Mouse (Mus musculus): Measurements from ENCODE around the gene C4bp.
"Not testable (repeated sequence)": the region's sequence is repeated elsewhere in the genome, so short reads cannot be mapped to it uniquely, and the experiment has no call there.

Gene C4bp

DNA sequence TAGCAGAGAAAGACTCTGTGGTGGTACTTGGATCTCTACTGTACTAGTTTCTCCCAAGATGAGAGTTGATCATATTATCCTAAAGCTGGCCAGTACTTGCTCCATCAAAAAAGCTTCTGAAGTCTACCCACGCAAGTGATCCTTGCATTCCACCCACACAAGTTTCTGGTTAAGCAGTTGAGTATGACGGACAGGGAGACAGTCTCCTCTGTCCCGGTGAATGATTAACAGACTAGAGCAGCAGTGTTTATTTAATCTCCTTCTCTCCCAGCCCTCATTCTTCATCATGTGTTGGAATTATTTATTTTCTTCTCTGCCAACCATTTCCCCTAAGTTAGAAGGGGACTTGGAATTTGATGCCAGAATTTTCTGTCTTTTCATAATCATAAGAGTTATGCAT, at the start of gene C4bp:
Gene C4bp (minus strand): TSS at position 179 of the 400 bp plus-strand sequence.
- DNase-seq (ENCODE audit: inconsistent age in 2 of 2, low spot score in 1 of 2): no peak

DNA sequence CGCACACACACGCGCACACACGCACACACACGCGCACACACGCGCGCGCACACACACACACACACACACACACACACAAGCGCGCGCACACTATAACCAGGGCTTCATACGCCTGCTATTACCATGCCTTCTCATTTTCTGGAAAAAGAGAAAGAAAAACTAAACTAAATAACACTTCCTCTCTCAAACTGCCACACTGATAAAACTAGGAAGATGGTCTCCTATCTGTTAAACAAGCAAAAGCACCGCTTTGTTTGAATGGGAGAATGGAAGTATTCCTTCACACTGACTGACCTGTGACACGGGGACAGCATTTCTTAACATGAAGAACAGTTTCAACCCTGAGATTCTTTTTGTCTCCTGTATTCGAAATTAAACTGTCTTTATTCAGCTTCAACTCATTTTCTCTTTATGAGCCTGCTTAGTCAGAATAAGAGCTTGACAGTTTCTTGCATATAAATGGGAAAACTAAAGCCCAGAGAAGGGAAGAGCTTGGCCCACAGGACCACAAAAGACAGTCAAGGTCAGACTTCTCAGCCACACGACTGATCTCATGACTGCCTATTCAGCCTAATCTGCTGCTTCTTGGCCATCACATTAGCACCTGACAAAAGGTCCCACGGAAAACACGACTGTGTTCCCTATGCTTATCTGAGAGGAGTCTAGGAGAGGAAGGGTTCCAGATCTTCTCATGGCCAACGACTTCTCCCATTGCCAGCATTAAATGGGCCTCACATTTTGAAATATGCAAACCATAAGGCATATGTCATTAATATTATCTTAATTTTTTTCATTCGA, 49.0 kb upstream of the C4bp start:
- DNase-seq (ENCODE audit: inconsistent age in 2 of 2, low spot score in 1 of 2): no peak

- no peak for DNase-seq (ENCODE audit: inconsistent age in 2 of 2, low spot score in 1 of 2)
These were observed 42.2 kb upstream of the C4bp start for GRCm38 (mm10) chr1:130703613-130704012.

DNA sequence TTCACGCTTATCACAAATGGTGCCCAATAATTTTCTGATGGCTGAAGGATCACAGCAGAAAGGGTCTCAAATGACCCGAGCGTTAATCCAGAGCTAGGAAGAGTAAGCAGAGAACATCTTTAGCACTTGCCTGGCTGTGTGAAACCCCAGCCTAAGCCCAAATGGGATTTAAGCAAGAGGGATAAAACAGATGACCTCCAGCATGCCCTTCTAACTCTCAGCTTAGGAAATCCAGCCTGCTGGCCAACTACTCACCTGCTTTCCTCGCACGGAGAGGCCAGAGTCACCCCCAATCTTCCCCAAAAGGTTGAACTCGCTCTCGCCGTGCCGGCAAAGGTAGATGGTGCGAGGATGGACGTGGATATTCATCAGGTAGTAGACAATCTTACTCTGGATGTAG, 40.5 kb upstream of the C4bp start:
- no peak for DNase-seq (ENCODE audit: inconsistent age in 2 of 2, low spot score in 1 of 2)

DNA sequence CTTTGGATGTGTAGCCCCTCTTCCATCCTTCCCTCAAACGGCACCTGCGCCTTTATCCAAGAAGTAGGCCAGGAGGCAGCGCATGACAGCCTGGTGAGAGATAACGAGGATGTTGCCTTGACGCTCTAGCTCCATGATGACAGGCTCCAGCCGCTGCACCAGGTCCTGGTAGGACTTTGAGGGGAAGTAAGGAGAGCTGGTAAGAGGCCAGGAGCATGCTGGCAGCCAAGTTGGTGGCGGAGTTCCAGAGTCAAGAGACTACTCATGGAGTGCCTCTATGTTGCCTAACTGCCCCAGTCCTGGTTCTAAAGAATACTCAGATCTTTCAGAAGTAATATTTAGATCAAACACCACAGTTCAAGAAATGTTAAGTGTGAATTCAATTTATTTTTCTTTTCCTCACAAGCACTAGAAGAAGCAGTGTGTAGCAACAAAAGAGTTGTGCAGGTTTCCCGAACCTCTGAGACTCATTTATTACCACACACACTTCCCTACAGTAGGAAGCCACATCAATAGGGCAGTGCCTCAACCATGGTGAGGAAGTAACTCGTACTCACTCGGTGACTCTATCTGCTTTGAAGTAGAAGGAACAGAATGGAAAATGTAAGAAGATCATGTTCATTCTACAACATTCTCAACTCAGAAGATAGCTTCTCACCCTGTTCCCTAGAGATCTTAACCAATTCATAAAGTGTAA, 38.7 kb upstream of the C4bp start:
- DNase-seq (ENCODE audit: inconsistent age in 2 of 2, low spot score in 1 of 2): peak in 1 of 2 experiments; percentile 60

- DNase-seq (ENCODE audit: inconsistent age in 2 of 2, low spot score in 1 of 2): no peak
These were observed 37.2 kb upstream of the C4bp start for GRCm38 (mm10) chr1:130698601-130699000.

DNA sequence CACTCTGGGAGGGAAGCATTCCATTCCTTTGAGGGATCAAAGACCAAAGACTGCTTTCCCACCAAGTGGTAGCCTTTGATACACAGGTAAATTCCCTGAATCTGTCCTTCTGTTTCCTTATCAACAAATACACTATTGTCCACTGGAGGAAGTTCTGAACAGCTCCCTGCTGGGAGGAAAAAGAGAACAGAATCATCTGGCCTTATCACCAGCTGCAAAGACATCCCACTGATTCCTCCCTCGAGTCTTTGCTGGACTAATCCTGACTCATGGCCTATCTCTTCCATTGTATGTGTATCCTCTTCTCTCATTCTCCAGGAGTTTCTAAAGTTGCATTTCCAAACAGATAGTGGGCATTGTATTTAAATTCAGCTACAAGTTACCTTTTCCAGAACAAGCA, 22.5 kb upstream of the C4bp start:
- DNase-seq (ENCODE audit: inconsistent age in 2 of 2, low spot score in 1 of 2): no peak

DNA sequence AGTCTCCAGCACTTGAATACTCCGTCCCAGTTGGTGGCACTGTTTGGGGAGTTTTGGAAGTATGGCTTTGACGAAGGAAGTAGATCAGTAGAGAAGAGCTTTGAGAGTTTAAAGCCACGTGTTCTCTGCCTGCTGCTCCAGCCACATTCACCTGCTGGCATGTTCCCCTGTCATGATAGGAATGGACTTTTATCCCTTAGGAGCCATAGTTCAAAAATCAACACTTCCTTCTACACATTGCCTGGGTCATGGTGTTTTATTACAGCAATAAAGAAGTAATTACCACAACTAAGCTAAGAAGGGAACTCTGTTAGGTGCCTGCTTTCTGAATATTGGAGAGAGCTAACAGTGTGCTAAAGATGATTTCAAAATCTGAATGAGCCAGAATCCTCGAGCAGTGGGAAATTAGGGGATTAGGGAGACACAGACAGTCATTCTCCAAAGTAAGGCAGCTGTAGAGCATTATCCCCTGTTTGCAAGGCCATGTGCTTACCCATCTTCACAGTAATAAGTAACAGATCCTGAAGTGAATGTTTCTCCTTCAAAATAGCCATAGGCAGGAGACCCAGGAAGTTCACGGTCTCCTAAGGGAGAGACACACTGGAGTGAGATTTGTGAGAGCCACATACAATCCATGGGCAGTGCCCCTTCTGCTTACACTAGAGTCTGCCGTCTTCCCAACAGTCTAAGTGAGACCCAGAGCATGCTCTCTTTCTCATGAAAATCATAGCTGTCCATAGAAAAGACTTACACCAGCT, 20.4 kb upstream of the C4bp start:
- no peak for DNase-seq (ENCODE audit: inconsistent age in 2 of 2, low spot score in 1 of 2)

GRCm38 (mm10) chr1:130681075-130681474, 19.6 kb upstream of the C4bp start:
- DNase-seq (ENCODE audit: inconsistent age in 2 of 2, low spot score in 1 of 2): no peak

DNA sequence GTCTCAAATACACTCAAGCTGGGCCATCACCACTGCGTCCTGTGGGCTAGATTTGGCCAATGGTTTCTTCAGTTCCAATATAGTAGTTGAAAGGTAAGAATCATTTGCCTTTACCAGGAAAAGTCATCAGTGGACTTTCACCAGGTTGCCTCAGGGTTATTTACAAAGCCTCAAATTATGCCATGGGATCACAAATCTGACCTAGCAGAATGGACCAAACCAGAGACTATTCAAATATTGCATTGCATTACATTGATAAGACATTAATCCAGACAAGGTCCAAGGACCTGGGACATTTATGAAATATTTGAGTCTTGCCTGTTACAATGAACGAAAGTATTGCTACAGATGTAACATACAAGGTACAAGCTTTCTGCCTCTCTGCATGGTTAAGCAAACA, 17.1 kb upstream of the C4bp start:
- no peak for DNase-seq (ENCODE audit: inconsistent age in 2 of 2, low spot score in 1 of 2)

- DNase-seq (ENCODE audit: inconsistent age in 2 of 2, low spot score in 1 of 2): not testable (repeated sequence)
These were observed 2.1 kb upstream of the C4bp start for GRCm38 (mm10) chr1:130663576-130663975.

DNA sequence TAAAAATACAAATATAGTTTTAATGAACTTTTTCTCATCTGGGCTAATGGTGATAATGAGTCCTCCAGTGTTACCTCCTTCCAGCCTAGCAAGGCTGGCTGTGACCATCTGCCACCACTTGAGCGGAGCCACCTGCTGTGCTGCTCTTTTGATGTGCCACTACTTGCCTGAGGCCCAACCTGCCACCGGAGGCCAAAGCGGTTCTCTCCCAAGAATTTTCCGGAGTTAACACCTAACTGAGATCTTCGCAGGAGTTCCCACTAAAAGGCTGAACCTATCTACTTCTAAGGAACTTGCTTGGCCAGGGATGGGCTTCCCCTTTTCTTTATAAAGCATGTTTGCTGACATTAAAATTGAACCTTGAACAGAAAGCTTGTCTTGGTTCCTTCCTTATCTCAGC, 1.8 kb downstream of the C4bp start:
- DNase-seq (ENCODE audit: inconsistent age in 2 of 2, low spot score in 1 of 2): not testable (repeated sequence)

DNA sequence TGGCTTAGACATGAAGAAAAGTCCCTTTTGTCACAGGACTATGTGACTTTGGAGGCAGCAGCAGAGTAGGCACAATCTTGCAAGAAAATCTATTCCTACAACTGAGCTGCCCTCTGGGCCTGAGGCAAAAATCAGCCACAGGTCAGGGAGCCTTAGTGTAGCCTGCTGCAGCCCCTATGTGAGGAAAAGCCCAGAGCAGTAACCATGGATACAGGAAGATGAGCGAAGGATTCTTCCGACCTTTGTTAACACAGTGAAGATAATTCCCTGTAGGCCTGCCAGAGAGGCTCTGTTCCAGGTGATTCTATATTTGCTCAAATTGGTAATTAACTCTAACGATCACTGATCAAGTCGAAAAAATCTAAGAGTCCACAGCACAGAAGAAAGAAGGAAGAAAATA, 17.3 kb downstream of the C4bp start:
- no peak for DNase-seq (ENCODE audit: inconsistent age in 2 of 2, low spot score in 1 of 2)

DNA sequence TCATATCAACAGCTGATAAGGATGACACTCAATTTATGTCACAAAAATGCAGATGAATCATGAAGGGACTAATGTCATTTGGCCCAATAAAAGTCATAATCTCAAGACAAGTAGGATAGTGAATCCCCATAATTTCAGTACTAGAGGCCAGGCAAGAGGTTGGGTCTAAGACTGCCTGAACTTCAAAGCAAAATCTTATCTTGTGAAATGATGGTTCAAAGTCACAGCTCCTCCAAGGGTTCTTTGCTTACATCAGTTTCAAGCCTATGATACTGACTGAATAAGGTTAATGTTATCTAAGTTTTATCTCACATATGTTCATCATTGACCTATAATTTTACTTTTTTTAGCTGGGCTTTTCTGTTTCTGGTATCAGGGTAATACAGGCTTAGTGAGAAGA, 20.5 kb downstream of the C4bp start:
- DNase-seq (ENCODE audit: inconsistent age in 2 of 2, low spot score in 1 of 2): no peak

DNA sequence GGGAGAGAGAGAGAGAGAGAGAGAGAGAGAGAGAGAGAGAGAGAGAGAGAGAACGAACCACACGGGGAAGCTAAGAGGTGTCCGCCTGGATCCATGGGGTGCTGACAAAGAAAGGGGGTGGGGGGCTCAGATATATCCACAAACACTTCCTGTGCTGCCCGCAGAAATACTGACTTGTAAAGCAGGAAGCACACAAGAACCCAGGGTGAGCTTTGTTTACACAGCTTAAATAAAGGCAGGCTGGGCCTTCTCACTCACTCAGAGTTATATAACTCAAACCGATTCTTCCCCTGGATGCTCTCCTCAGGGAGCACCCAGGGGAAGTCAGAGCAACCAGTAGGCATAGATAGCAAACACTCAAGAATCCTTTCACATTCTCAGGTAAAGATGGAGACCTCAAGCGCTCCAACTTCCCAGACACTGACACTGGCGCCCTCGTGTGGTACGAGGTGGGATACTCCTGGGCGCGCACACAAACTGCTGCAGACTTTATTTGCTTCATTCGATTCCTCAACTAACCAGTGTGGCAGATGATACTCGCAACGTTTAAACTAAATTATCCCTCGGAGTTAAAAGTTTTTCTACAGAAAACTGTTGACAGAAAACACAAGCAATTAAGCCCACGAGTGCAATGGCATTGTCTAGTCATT, 27.5 kb downstream of the C4bp start:
- DNase-seq (ENCODE audit: inconsistent age in 2 of 2, low spot score in 1 of 2): peak; percentile 42 to 82

DNA sequence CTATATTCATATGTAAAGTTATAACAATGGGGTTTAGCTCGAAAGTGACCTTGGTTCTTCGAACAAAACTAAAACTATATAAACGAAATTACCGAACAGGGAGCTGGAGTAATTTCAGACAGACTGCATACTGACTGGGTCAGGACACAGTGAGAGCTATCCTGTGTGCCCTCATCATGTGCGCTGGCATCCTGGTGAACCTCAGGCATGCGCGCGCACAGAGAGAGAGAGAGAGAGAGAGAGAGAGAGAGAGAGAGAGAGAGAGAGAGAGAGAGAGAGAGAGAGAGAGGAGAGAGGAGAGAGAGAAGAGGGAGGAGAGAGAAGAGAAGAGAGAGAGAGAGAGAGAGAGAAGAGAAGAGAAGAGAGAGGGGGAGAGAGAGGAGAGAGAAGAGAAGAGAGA, 28.1 kb downstream of the C4bp start:
- no peak for DNase-seq (ENCODE audit: inconsistent age in 2 of 2, low spot score in 1 of 2)

DNA sequence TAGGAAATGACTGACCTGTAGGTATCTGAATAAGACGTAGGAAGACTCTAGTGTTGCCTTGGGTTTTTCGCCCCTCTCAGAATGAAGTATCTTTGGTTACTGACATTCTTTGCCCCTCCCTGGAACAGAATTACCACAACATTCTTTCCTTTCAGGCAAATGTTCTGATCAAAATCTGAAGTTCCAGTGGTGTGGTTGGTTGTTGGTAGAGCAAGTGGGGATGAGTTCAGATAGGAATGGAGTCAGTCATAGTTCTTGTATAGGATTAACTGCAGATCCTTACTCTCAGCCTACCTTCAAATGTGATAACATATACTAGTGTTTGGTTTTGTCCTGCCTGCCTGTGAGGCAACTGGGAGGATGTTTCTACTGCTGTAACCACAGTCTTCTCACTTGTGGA, 31.9 kb downstream of the C4bp start, which contains the start of gene Zp3r:
Gene Zp3r (minus strand): TSS at position 101 of the 400 bp plus-strand sequence.
- no peak for DNase-seq (ENCODE audit: inconsistent age in 2 of 2, low spot score in 1 of 2)

GRCm38 (mm10) chr1:130596291-130596690, 65.1 kb downstream of the C4bp start:
- DNase-seq (ENCODE audit: inconsistent age in 2 of 2, low spot score in 1 of 2): no peak

DNA sequence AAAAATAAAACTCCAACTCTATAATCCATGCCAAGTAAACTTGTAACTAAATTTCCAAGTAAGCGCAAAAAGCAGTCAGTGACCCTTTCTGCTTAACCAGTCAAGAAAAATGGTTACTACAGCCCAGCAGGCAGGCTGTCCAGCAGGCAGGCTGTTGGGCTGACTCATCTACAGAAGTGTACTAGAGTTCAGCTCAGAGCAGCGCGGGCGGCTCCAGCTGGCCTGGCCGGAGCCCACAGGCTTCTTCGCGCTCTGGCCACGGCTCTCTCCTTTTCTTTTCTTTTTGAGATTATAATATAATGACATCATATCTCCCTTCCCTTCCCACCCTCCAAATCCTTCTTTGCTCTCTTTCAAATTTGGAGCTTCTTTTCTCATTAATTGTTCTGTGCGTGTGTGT, 72.8 kb downstream of the C4bp start:
- DNase-seq (ENCODE audit: inconsistent age in 2 of 2, low spot score in 1 of 2): no peak

All from adrenal gland, adult (tissue).